Mouse (Mus musculus) E14TG2a.4 (cell line): ENCODE results near the gene Ubl5.

Experiments
- CTCF ChIP-seq: conservative IDR thresholded peaks from 2 replicates; pipeline ENCODE4 v1.5.1; 2014; ENCODE audit warnings: low read length
- NANOG ChIP-seq: IDR thresholded peaks from 2 replicates; pipeline ENCODE4 v1.6.1; 2014; ENCODE audit warnings: borderline replicate concordance, low read length, mixed read lengths

DNA sequence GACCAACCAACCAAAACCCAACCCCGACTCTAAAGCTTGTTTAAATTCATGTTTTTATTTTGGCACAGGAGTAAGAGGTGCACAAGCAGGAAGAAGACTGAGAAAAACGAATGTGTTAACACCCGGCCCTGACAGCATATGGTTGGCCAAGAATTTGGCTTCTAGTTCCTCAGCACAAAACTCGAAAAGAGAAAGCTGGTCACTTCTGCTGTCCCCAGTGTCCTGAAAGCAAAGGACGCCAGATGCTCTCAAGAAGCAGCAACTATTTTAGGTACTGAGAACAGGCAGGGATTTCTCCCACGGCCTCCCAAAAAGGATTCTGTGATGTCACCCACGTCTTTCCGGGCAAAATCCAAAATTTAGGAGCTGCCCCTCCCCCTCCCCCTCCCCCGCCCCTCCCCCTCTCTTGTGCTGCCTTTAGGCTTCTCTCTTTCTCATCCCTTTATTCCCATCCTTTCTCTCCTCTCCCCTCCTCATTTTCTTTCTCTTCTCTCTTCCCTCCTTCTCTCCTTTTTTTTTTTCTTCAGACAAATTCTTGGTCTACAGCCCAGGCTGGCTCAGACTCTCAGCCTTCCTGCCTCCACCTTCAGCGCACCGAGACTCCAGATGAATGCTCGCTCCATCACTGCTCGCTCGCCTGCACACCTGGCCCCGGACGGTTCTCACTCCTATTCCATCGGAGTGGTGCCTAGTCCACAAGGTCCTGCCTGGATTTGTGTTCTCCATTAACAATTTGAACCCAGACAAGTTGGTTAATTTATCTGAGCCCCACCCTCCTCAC lies 42.6 kb downstream of the Ubl5 start:
- TF ChIP-seq CTCF (no peak), NANOG (no peak)
